Mouse (Mus musculus): ENCODE measurements around the gene Gabrr3. TPM values are rescaled to one million over a fixed set of nuclear protein-coding genes. Genes with fewer than 3 reads are reported as not detected.

Gene Gabrr3
- total RNA-seq, 1 experiment, result 0.04 TPM

DNA sequence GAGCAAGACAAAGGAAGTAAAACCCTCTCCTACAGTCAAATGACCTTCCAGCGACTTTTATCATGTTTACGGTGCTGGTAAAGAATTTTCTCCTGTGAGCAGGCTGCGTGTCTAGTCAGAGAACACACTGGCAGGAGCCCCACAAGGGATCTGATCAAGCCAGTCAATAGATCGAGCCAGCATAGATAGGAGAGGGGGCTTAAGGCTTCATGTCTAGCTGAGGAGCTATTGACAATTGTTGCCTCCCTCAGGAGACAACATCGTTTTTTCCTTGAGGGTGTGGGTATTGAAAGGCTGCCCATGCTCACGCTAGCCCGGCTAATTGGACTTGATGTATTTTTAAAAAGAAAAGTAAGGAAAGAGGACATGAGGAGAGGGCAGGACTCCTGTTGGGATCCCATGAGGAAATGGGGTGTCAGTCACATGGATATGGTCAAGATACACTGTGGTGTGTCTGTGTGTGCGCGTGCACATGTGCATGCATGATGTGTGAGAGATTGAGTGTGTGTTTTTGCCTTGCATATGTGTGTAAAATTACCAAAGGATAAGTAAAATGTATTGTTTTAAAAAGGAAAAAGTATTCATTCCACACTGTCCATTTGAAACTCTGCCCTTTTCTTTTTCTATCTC lies 13.2 kb downstream of the Gabrr3 start:
- Histone ChIP-seq H3K36me3 (ENCODE audit: control insufficient read depth, insufficient read depth, low read length, poor library complexity, severe bottlenecking) (no peaks in the 10 kb centered on the region), H3K9me3 (ENCODE audit: control insufficient read depth, insufficient read depth, low read depth, low read length) (no peaks in the 10 kb centered on the region), H3K4me1 (ENCODE audit: control insufficient read depth in 2 of 2, insufficient read depth in 2 of 2, low read length in 2 of 2, poor library complexity in 1 of 2) (no peaks in the 10 kb centered on the region), H3K9ac (ENCODE audit: insufficient read depth, low read depth, low read length, poor library complexity, severe bottlenecking) (no peak overlapping the region), H3K4me3 (ENCODE audit: insufficient read depth in 1 of 2, low read depth in 1 of 2, low read length in 2 of 2, poor library complexity in 1 of 2, severe bottlenecking in 1 of 2) (no peak overlapping the region), H3K27ac (ENCODE audit: insufficient read depth, low read depth, low read length, poor library complexity, severe bottlenecking) (no peak overlapping the region)
- no peak for TF ChIP-seq ZNF384 (IDR thresholded peaks at IDR 0.05; ENCODE audit: low read depth, low read length)
- no peak for TF ChIP-seq CHD2 (IDR thresholded peaks at IDR 0.05; ENCODE audit: low read depth, low read length)
- no peak for TF ChIP-seq HCFC1 (IDR thresholded peaks at IDR 0.05; ENCODE audit: borderline replicate concordance, insufficient read depth, low read length)
- no peak for TF ChIP-seq MAFK (IDR thresholded peaks at IDR 0.05; ENCODE audit: insufficient read depth, low read depth, low read length)
- no peak for TF ChIP-seq ZC3H11A (IDR thresholded peaks at IDR 0.05; ENCODE audit: borderline replicate concordance, low read depth, low read length)
- in situ Hi-C loops (cut with MboI; ENCODE audit: low sequenced_read_pairs in 2 of 2, unreplicated experiment in 2 of 2), result no loop called here
- no peak for DNase-seq (ENCODE audit: low read depth, low spot score)

GRCm38 (mm10) chr16:59420867-59421251 lies 13.7 kb downstream of the Gabrr3 start:
- DNase-seq (ENCODE audit: low read depth, low spot score), result peak; percentile 45
- no peak overlapping the region for H3K4me3 ChIP-seq (ENCODE audit: insufficient read depth in 1 of 2, low read depth in 1 of 2, low read length in 2 of 2, poor library complexity in 1 of 2, severe bottlenecking in 1 of 2)
- no peaks in the 10 kb centered on the region for H3K9me3 ChIP-seq (ENCODE audit: control insufficient read depth, insufficient read depth, low read depth, low read length)
- no peaks in the 10 kb centered on the region for H3K36me3 ChIP-seq (ENCODE audit: control insufficient read depth, insufficient read depth, low read length, poor library complexity, severe bottlenecking)
- no peak overlapping the region for H3K27ac ChIP-seq (ENCODE audit: insufficient read depth, low read depth, low read length, poor library complexity, severe bottlenecking)
- no peak for TF ChIP-seq ZNF384 (IDR thresholded peaks at IDR 0.05; ENCODE audit: low read depth, low read length)
- no peak for TF ChIP-seq CHD2 (IDR thresholded peaks at IDR 0.05; ENCODE audit: low read depth, low read length)
- TF ChIP-seq ZC3H11A (IDR thresholded peaks at IDR 0.05; ENCODE audit: borderline replicate concordance, low read depth, low read length), result no peak
- no peak for TF ChIP-seq MAFK (IDR thresholded peaks at IDR 0.05; ENCODE audit: insufficient read depth, low read depth, low read length)
- no peak for TF ChIP-seq HCFC1 (IDR thresholded peaks at IDR 0.05; ENCODE audit: borderline replicate concordance, insufficient read depth, low read length)
- no peaks in the 10 kb centered on the region for H3K4me1 ChIP-seq (ENCODE audit: control insufficient read depth in 2 of 2, insufficient read depth in 2 of 2, low read length in 2 of 2, poor library complexity in 1 of 2)
- in situ Hi-C loops (cut with MboI; ENCODE audit: low sequenced_read_pairs in 2 of 2, unreplicated experiment in 2 of 2), result no loop called here
- H3K9ac ChIP-seq (ENCODE audit: insufficient read depth, low read depth, low read length, poor library complexity, severe bottlenecking), result no peak overlapping the region

DNA sequence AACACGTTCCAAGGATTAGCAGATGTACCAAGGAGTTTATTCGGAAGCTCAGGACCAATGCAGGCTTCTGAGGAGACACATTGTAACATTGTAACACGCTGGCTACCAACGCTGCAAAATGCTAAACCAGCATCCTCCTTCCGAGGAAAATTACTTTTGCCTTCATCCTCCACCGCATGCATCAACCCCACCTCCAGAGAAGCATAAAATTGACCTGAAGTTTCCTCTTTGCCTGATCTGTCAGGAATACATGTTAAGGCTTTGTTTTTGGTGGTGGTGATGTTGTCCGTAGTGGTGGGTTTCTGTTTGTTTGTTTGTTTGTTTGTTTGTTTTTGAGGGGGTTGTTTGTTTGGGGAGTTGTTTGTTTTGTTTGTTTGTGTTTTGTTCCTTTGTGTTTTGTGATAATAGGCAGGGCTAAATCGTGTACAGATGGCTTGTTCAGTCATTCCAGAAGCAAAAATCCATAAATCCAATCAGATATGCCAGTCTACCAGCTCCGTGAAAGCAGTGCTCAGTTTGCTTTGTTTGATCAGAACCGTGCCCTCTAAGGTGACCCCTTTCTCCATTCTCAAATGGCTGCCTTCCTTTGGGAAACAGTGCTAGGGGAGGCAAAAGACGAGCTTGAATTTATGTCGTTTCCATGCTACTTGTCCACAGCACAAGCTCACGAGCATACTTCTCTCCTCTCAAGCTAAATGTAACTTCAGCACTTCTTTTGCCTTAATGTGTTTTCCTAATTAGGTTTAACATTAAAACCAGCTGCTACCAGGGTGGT lies 14.6 kb downstream of the Gabrr3 start:
- Histone ChIP-seq H3K9ac (ENCODE audit: insufficient read depth, low read depth, low read length, poor library complexity, severe bottlenecking) (no peak overlapping the region), H3K9me3 (ENCODE audit: control insufficient read depth, insufficient read depth, low read depth, low read length) (no peaks in the 10 kb centered on the region), H3K27ac (ENCODE audit: insufficient read depth, low read depth, low read length, poor library complexity, severe bottlenecking) (no peak overlapping the region), H3K4me3 (ENCODE audit: insufficient read depth in 1 of 2, low read depth in 1 of 2, low read length in 2 of 2, poor library complexity in 1 of 2, severe bottlenecking in 1 of 2) (no peak overlapping the region), H3K4me1 (ENCODE audit: control insufficient read depth in 2 of 2, insufficient read depth in 2 of 2, low read length in 2 of 2, poor library complexity in 1 of 2) (no peaks in the 10 kb centered on the region), H3K36me3 (ENCODE audit: control insufficient read depth, insufficient read depth, low read length, poor library complexity, severe bottlenecking) (no peaks in the 10 kb centered on the region)
- no peak for DNase-seq (ENCODE audit: low read depth, low spot score)
- in situ Hi-C loops (cut with MboI; ENCODE audit: low sequenced_read_pairs in 2 of 2, unreplicated experiment in 2 of 2), result no loop called here
- TF ChIP-seq HCFC1 (IDR thresholded peaks at IDR 0.05; ENCODE audit: borderline replicate concordance, insufficient read depth, low read length) (no peak), CHD2 (IDR thresholded peaks at IDR 0.05; ENCODE audit: low read depth, low read length) (no peak), ZNF384 (IDR thresholded peaks at IDR 0.05; ENCODE audit: low read depth, low read length) (no peak), ZC3H11A (IDR thresholded peaks at IDR 0.05; ENCODE audit: borderline replicate concordance, low read depth, low read length) (no peak), MAFK (IDR thresholded peaks at IDR 0.05; ENCODE audit: insufficient read depth, low read depth, low read length) (no peak)

GRCm38 (mm10) chr16:59427960-59428359 lies 20.8 kb downstream of the Gabrr3 start:
- Histone ChIP-seq H3K9me3 (ENCODE audit: control insufficient read depth, insufficient read depth, low read depth, low read length) (no peaks in the 10 kb centered on the region), H3K9ac (ENCODE audit: insufficient read depth, low read depth, low read length, poor library complexity, severe bottlenecking) (no peak overlapping the region), H3K36me3 (ENCODE audit: control insufficient read depth, insufficient read depth, low read length, poor library complexity, severe bottlenecking) (no peaks in the 10 kb centered on the region), H3K27ac (ENCODE audit: insufficient read depth, low read depth, low read length, poor library complexity, severe bottlenecking) (no peak overlapping the region), H3K4me1 (ENCODE audit: control insufficient read depth in 2 of 2, insufficient read depth in 2 of 2, low read length in 2 of 2, poor library complexity in 1 of 2) (no peaks in the 10 kb centered on the region), H3K4me3 (ENCODE audit: insufficient read depth in 1 of 2, low read depth in 1 of 2, low read length in 2 of 2, poor library complexity in 1 of 2, severe bottlenecking in 1 of 2) (no peak overlapping the region)
- in situ Hi-C loops (cut with MboI; ENCODE audit: low sequenced_read_pairs in 2 of 2, unreplicated experiment in 2 of 2), result no loop called here
- TF ChIP-seq MAFK (IDR thresholded peaks at IDR 0.05; ENCODE audit: insufficient read depth, low read depth, low read length) (no peak), ZNF384 (IDR thresholded peaks at IDR 0.05; ENCODE audit: low read depth, low read length) (no peak), HCFC1 (IDR thresholded peaks at IDR 0.05; ENCODE audit: borderline replicate concordance, insufficient read depth, low read length) (no peak), ZC3H11A (IDR thresholded peaks at IDR 0.05; ENCODE audit: borderline replicate concordance, low read depth, low read length) (no peak), CHD2 (IDR thresholded peaks at IDR 0.05; ENCODE audit: low read depth, low read length) (no peak)
- no peak for DNase-seq (ENCODE audit: low read depth, low spot score)
